Mouse (Mus musculus): Measurements from ENCODE around the gene Btg1. TPM values are rescaled to one million over a fixed set of nuclear protein-coding genes. Genes with fewer than 3 reads are reported as not detected.

Gene Btg1
- total RNA-seq (2014; rRNA removed; ENCODE audit: low replicate concordance) (21.6 and 24.7 TPM in 2 replicates), polyA plus RNA-seq (2015; fragmentation: Nextera tagmentation; extraction: Ambion mirVana) (28.7 and 38.9 TPM in 2 replicates)

- Histone ChIP-seq H3K27me3 (ENCODE audit: control insufficient read depth, insufficient read depth, low read length) (no peaks in the 10 kb centered on the region), H3K9me3 (replicated peaks; ENCODE audit: control insufficient read depth, low read length) (no peaks in the 10 kb centered on the region; the same call in 1 of the 2 replicates), H3K4me3 (ENCODE audit: low read depth, low read length) (peak within 1 kb of the TSS; percentile 94), H3K27ac (ENCODE audit: low read depth) (peak within 1 kb of the TSS; percentile 93), H3K9ac (replicated peaks; ENCODE audit: low read depth, low read length) (peak within 1 kb of the TSS; percentile 98), H3K36me3 (replicated peaks; ENCODE audit: control insufficient read depth, insufficient read depth, low read length) (peaks cover 7% of the 10 kb centered on the region), H3K4me2 (ENCODE audit: low read depth, low read length) (peak within 1 kb of the TSS; percentile 65), H3K4me1 (ENCODE audit: control insufficient read depth, insufficient read depth) (peaks cover 8% of the 10 kb centered on the region; the same call in 1 of the 2 replicates)
- 0% methylated on average over 36 of the region's 37 CpGs for WGBS
- DNase-seq (ENCODE audit: low spot score) (peak; percentile 99), ATAC-seq (ENCODE audit: insufficient read depth, low read depth) (peak; percentile 94)
- TF ChIP-seq CTCF (IDR thresholded peaks at IDR 0.05; ENCODE audit: low read depth) (peak; percentile 52), EP300 (IDR thresholded peaks at IDR 0.05; ENCODE audit: low read depth) (no peak)
Measured at GRCm38 (mm10) chr10:96616709-96617116, at the start of gene Btg1. Gene Btg1, plus strand, starts transcription at chr10:96617006.

DNA sequence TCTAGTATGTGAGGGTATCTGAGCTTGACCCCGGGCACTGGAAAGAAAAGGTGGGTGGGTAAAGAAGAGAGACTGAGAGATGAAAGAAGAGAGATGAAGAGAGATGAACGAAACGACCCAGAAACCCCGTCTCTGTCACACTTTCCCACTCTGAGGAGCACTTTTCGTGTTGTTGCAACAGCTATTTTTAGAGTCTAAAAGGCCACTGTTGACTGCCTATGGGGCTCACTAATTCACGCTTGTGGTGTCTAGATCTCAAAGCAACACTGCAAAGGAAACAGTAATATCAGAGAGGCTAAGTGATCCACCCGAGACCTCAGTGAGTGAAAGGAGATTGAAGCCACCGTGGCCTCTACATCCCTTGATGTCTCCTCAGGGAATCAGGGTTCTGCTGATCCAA lies 47.3 kb upstream of the Btg1 start:
- no peak overlapping the region for H3K9ac ChIP-seq (replicated peaks; ENCODE audit: low read depth, low read length)
- H3K27ac ChIP-seq (ENCODE audit: low read depth): no peak overlapping the region
- H3K36me3 ChIP-seq (replicated peaks; ENCODE audit: control insufficient read depth, insufficient read depth, low read length): no peaks in the 10 kb centered on the region
- H3K27me3 ChIP-seq (ENCODE audit: control insufficient read depth, insufficient read depth, low read length): no peaks in the 10 kb centered on the region
- TF ChIP-seq CTCF (IDR thresholded peaks at IDR 0.05; ENCODE audit: low read depth): no peak
- TF ChIP-seq EP300 (IDR thresholded peaks at IDR 0.05; ENCODE audit: low read depth): no peak
- no peaks in the 10 kb centered on the region for H3K4me1 ChIP-seq (ENCODE audit: control insufficient read depth, insufficient read depth)
- no peak overlapping the region for H3K4me3 ChIP-seq (ENCODE audit: low read depth, low read length)
- DNase-seq (ENCODE audit: low spot score) (no peak), ATAC-seq (ENCODE audit: insufficient read depth, low read depth) (no peak)
- H3K9me3 ChIP-seq (replicated peaks; ENCODE audit: control insufficient read depth, low read length): no peaks in the 10 kb centered on the region
- WGBS: 32% methylated on average over 8 of the region's 8 CpGs
- no peak overlapping the region for H3K4me2 ChIP-seq (ENCODE audit: low read depth, low read length)

- H3K27ac ChIP-seq (ENCODE audit: low read depth): no peak overlapping the region
- H3K9ac ChIP-seq (replicated peaks; ENCODE audit: low read depth, low read length): no peak overlapping the region
- TF ChIP-seq CTCF (IDR thresholded peaks at IDR 0.05; ENCODE audit: low read depth) (no peak), EP300 (IDR thresholded peaks at IDR 0.05; ENCODE audit: low read depth) (no peak)
- H3K4me3 ChIP-seq (ENCODE audit: low read depth, low read length): no peak overlapping the region
- no peaks in the 10 kb centered on the region for H3K36me3 ChIP-seq (replicated peaks; ENCODE audit: control insufficient read depth, insufficient read depth, low read length)
- H3K9me3 ChIP-seq (replicated peaks; ENCODE audit: control insufficient read depth, low read length): no peaks in the 10 kb centered on the region
- no peaks in the 10 kb centered on the region for H3K27me3 ChIP-seq (ENCODE audit: control insufficient read depth, insufficient read depth, low read length)
- H3K4me1 ChIP-seq (ENCODE audit: control insufficient read depth, insufficient read depth): no peaks in the 10 kb centered on the region
- no peak for DNase-seq (ENCODE audit: low spot score)
- H3K4me2 ChIP-seq (ENCODE audit: low read depth, low read length): no peak overlapping the region
- no peak for ATAC-seq (ENCODE audit: insufficient read depth, low read depth)
- 50% methylated on average over 4 of the region's 4 CpGs for WGBS
Measured at GRCm38 (mm10) chr10:96571176-96571575, 45.6 kb upstream of the Btg1 start.

DNA sequence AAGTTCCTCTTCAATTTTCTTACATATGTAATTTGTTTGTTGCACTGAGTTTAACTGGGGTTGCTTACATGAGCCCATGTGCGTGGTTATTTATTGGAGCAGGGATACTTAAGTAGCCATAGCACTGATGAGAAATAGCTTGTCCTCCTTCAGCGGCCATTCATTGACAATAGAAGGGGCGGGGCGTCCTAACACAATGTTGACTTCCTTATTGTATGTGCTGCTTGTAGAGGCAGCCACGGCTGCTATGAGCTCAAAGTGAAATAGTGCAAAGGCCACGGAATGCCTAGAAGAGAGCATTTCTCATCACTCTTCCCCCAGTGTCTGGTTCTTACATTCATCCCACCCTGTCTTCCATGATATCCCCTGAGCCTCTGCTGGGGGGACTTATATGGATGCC lies 42.0 kb upstream of the Btg1 start:
- Histone ChIP-seq H3K9me3 (replicated peaks; ENCODE audit: control insufficient read depth, low read length) (no peaks in the 10 kb centered on the region), H3K27me3 (ENCODE audit: control insufficient read depth, insufficient read depth, low read length) (no peaks in the 10 kb centered on the region), H3K4me1 (ENCODE audit: control insufficient read depth, insufficient read depth) (no peaks in the 10 kb centered on the region), H3K9ac (replicated peaks; ENCODE audit: low read depth, low read length) (no peak overlapping the region), H3K4me3 (ENCODE audit: low read depth, low read length) (no peak overlapping the region), H3K4me2 (ENCODE audit: low read depth, low read length) (no peak overlapping the region), H3K27ac (ENCODE audit: low read depth) (no peak overlapping the region), H3K36me3 (replicated peaks; ENCODE audit: control insufficient read depth, insufficient read depth, low read length) (no peaks in the 10 kb centered on the region)
- TF ChIP-seq CTCF (IDR thresholded peaks at IDR 0.05; ENCODE audit: low read depth) (no peak), EP300 (IDR thresholded peaks at IDR 0.05; ENCODE audit: low read depth) (no peak)
- ATAC-seq (ENCODE audit: insufficient read depth, low read depth) (no peak), DNase-seq (ENCODE audit: low spot score) (no peak)
- 71% methylated on average over 6 of the region's 6 CpGs for WGBS

DNA sequence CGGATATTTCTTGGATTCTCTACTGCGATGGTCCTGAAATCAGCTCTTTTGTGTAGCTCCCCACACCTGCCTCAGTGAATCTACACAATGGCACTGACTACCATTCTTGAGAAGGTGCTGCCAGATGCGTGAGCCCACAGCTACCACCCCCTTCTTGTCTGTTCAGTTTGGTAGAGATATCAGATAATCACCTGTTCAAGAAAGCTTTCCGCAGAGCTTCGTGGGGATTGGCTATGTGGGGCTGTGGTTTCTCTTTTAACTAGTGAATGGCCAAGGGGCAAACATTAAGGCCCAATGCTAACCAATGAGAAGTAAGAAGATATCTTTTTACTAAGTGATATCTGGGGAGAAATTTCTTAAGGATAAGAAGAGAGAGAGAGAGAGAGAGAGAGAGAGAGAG lies 41.5 kb upstream of the Btg1 start:
- H3K27ac ChIP-seq (ENCODE audit: low read depth): no peak overlapping the region
- WGBS: 78% methylated on average over 5 of the region's 5 CpGs
- no peak overlapping the region for H3K4me3 ChIP-seq (ENCODE audit: low read depth, low read length)
- no peak overlapping the region for H3K4me2 ChIP-seq (ENCODE audit: low read depth, low read length)
- ATAC-seq (ENCODE audit: insufficient read depth, low read depth): no peak
- H3K27me3 ChIP-seq (ENCODE audit: control insufficient read depth, insufficient read depth, low read length): no peaks in the 10 kb centered on the region
- H3K36me3 ChIP-seq (replicated peaks; ENCODE audit: control insufficient read depth, insufficient read depth, low read length): no peaks in the 10 kb centered on the region
- no peak for DNase-seq (ENCODE audit: low spot score)
- H3K9ac ChIP-seq (replicated peaks; ENCODE audit: low read depth, low read length): no peak overlapping the region
- no peaks in the 10 kb centered on the region for H3K4me1 ChIP-seq (ENCODE audit: control insufficient read depth, insufficient read depth)
- H3K9me3 ChIP-seq (replicated peaks; ENCODE audit: control insufficient read depth, low read length): no peaks in the 10 kb centered on the region
- TF ChIP-seq CTCF (IDR thresholded peaks at IDR 0.05; ENCODE audit: low read depth) (no peak), EP300 (IDR thresholded peaks at IDR 0.05; ENCODE audit: low read depth) (no peak)

DNA sequence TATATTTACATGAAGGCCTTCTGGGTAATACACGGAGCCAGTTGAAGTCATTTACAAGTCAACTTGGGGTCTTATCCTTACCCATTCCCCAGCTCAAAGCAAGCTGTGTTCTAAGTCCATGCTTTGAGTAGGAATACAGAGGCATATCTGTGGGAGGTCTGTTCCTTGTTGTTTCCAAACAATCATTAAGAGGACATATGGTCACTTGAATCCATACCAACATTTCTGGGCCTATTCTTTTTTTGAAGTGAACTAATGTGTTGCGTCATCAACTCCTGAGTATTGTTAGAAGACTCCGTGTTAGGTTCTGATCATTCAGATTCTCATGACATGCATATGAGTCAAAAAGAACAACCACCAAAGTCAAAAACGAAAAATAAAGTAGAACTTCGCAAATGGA lies 37.9 kb upstream of the Btg1 start:
- Histone ChIP-seq H3K4me1 (ENCODE audit: control insufficient read depth, insufficient read depth) (no peaks in the 10 kb centered on the region), H3K9ac (replicated peaks; ENCODE audit: low read depth, low read length) (no peak overlapping the region), H3K9me3 (replicated peaks; ENCODE audit: control insufficient read depth, low read length) (no peaks in the 10 kb centered on the region), H3K4me3 (ENCODE audit: low read depth, low read length) (no peak overlapping the region), H3K27ac (ENCODE audit: low read depth) (no peak overlapping the region), H3K4me2 (ENCODE audit: low read depth, low read length) (no peak overlapping the region), H3K36me3 (replicated peaks; ENCODE audit: control insufficient read depth, insufficient read depth, low read length) (no peaks in the 10 kb centered on the region), H3K27me3 (ENCODE audit: control insufficient read depth, insufficient read depth, low read length) (no peaks in the 10 kb centered on the region)
- ATAC-seq (ENCODE audit: insufficient read depth, low read depth) (no peak), DNase-seq (ENCODE audit: low spot score) (no peak)
- WGBS: 85% methylated on average over 5 of the region's 5 CpGs
- no peak for TF ChIP-seq CTCF (IDR thresholded peaks at IDR 0.05; ENCODE audit: low read depth)
- TF ChIP-seq EP300 (IDR thresholded peaks at IDR 0.05; ENCODE audit: low read depth): no peak
